Mouse (Mus musculus): ENCODE data around the gene Cngb1.
"Not testable (repeated sequence)": the region's sequence is repeated elsewhere in the genome, so short reads cannot be mapped to it uniquely, and the experiment has no call there.

The Cngb1 gene

GRCm38 (mm10) chr8:95247277-95247676 lies 59.1 kb downstream of the Cngb1 start:
- DNase-seq (ENCODE audit: low spot score in 2 of 2) = no peak

GRCm38 (mm10) chr8:95245180-95245579 lies 61.2 kb downstream of the Cngb1 start:
- DNase-seq (ENCODE audit: low spot score in 2 of 2) = no peak

- DNase-seq (ENCODE audit: low spot score in 2 of 2) = no peak
Measured at GRCm38 (mm10) chr8:95243853-95244252, 62.5 kb downstream of the Cngb1 start.

GRCm38 (mm10) chr8:95242826-95243571 lies 63.4 kb downstream of the Cngb1 start:
- no peak for DNase-seq (ENCODE audit: low spot score in 2 of 2)

- no peak for DNase-seq (ENCODE audit: low spot score in 2 of 2)
Measured at GRCm38 (mm10) chr8:95242099-95242825, 64.1 kb downstream of the Cngb1 start.

- peak; percentile 71 for DNase-seq (ENCODE audit: low spot score in 2 of 2)
Measured at GRCm38 (mm10) chr8:95235683-95236082, 70.7 kb downstream of the Cngb1 start.

GRCm38 (mm10) chr8:95230086-95230485 lies 76.3 kb downstream of the Cngb1 start:
- not testable (repeated sequence) for DNase-seq (ENCODE audit: low spot score in 2 of 2)

- no peak for DNase-seq (ENCODE audit: low spot score in 2 of 2)
Measured at GRCm38 (mm10) chr8:95227151-95227468, 79.3 kb downstream of the Cngb1 start.

GRCm38 (mm10) chr8:95226251-95227150 lies 79.9 kb downstream of the Cngb1 start:
- DNase-seq (ENCODE audit: low spot score in 2 of 2) = no peak

GRCm38 (mm10) chr8:95223969-95224368 lies 82.4 kb downstream of the Cngb1 start:
- DNase-seq (ENCODE audit: low spot score in 2 of 2) = no peak

GRCm38 (mm10) chr8:95221045-95221444 lies 85.3 kb downstream of the Cngb1 start:
- no peak for DNase-seq (ENCODE audit: low spot score in 2 of 2)

- DNase-seq (ENCODE audit: low spot score in 2 of 2) = no peak
Measured at GRCm38 (mm10) chr8:95220571-95220998, 85.8 kb downstream of the Cngb1 start.

- DNase-seq (ENCODE audit: low spot score in 2 of 2) = no peak
Measured at GRCm38 (mm10) chr8:95219623-95220022, 86.8 kb downstream of the Cngb1 start.

- DNase-seq (ENCODE audit: low spot score in 2 of 2) = no peak
Measured at GRCm38 (mm10) chr8:95215709-95216360, 90.5 kb downstream of the Cngb1 start.

- no peak for DNase-seq (ENCODE audit: low spot score in 2 of 2)
Measured at GRCm38 (mm10) chr8:95209924-95210323, 96.5 kb downstream of the Cngb1 start.

- no peak for DNase-seq (ENCODE audit: low spot score in 2 of 2)
Measured at GRCm38 (mm10) chr8:95205946-95206345, 100.4 kb downstream of the Cngb1 start.

- peak; percentile 43 to 65 for DNase-seq (ENCODE audit: low spot score in 2 of 2)
Measured at GRCm38 (mm10) chr8:95204039-95204380, 102.4 kb downstream of the Cngb1 start.

GRCm38 (mm10) chr8:95203326-95204038 lies 102.9 kb downstream of the Cngb1 start:
- DNase-seq (ENCODE audit: low spot score in 2 of 2) = no peak

- no peak for DNase-seq (ENCODE audit: low spot score in 2 of 2)
Measured at GRCm38 (mm10) chr8:95202649-95203275, 103.6 kb downstream of the Cngb1 start, which contains the start of gene Kifc3. Gene Kifc3, minus strand, starts transcription at chr8:95202812.

- DNase-seq (ENCODE audit: low spot score in 2 of 2) = no peak
Measured at GRCm38 (mm10) chr8:95202056-95202570, 104.3 kb downstream of the Cngb1 start.

Data from frontal cortex, postnatal 25 days (tissue).